Mouse (Mus musculus): ENCODE results near the gene Vps52.

DNA sequence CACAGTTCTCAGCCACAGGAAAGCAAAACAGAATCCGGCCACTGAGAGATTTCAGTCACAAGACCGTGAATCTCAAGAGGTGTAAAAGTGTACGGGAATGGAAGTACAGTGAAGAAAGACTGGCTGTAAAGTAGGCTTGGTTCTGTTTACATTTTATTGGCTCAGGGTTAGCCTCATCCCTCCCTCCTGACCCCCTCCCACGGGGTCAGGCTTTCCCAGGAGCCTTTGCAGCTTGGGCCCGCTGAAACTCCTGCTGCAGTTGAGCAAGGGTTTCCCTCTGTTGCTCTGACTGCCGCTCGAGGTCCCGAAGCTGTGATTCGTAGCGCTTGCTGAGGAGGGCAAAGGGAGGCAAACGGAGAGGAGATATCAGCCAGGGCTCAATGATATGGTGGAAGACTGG, 16.8 kb upstream of the Vps52 start:
- TF ChIP-seq CTCF (conservative IDR thresholded peaks at IDR 0.05 in 1 of 2, IDR thresholded peaks at IDR 0.05 in 1 of 2; ENCODE audit: low read depth in 2 of 2, low read length in 2 of 2) (no peak), ZC3H11A (IDR thresholded peaks at IDR 0.05; ENCODE audit: low read depth, low read length) (no peak), TCF12 (IDR thresholded peaks at IDR 0.05; ENCODE audit: low read depth, low read length) (no peak), EP300 (IDR thresholded peaks at IDR 0.05; ENCODE audit: low read length) (no peak), ETS1 (conservative IDR thresholded peaks at IDR 0.05; ENCODE audit: low read depth, low read length) (no peak), CHD2 (IDR thresholded peaks at IDR 0.05; ENCODE audit: low read length) (no peak), NRF1 (IDR thresholded peaks at IDR 0.05; ENCODE audit: low read depth, low read length) (no peak)

Measured in CH12.LX (cell line).